Mouse (Mus musculus): ENCODE results near the gene Kif1bp. TPM values are rescaled to one million over a fixed set of nuclear protein-coding genes. Genes with fewer than 3 reads are reported as not detected.
A peak's percentile ranks its signal among the peaks of the same experiment; 100 is the strongest.
"Not testable (repeated sequence)": the region's sequence is repeated elsewhere in the genome, so short reads cannot be mapped to it uniquely, and the experiment has no call there.

Gene Kif1bp
- polyA plus RNA-seq, 1 experiment from 2014 or later, result 68.0 TPM

GRCm38 (mm10) chr10:62583245-62583644 is 5.0 kb upstream of the Kif1bp start:
- H3K4me1 ChIP-seq (replicated peaks), result peaks cover 3% of the 10 kb centered on the region
- no peak overlapping the region for H3K27ac ChIP-seq
- no peak for ATAC-seq (ENCODE audit: low FRiP score)
- H3K36me3 ChIP-seq, result peaks cover 79% of the 10 kb centered on the region
- no peak overlapping the region for H3K9ac ChIP-seq
- no peaks in the 10 kb centered on the region for H3K27me3 ChIP-seq
- H3K4me2 ChIP-seq, result no peak overlapping the region
- 97% methylated on average over 1 of the region's 1 CpGs for WGBS
- no peak overlapping the region for H3K4me3 ChIP-seq
- H3K9me3 ChIP-seq, result no peaks in the 10 kb centered on the region

- WGBS, result 85% methylated on average over 7 of the region's 7 CpGs
- Histone ChIP-seq H3K27me3 (no peaks in the 10 kb centered on the region), H3K27ac (no peak overlapping the region), H3K36me3 (peaks cover 73% of the 10 kb centered on the region), H3K4me3 (no peak overlapping the region), H3K4me2 (no peak overlapping the region), H3K9ac (no peak overlapping the region), H3K9me3 (no peaks in the 10 kb centered on the region), H3K4me1 (replicated peaks) (peaks cover 3% of the 10 kb centered on the region)
- no peak for ATAC-seq (ENCODE audit: low FRiP score)
These were observed 4.4 kb upstream of the Kif1bp start for GRCm38 (mm10) chr10:62582701-62583100.

GRCm38 (mm10) chr10:62582263-62582662 is 4.0 kb upstream of the Kif1bp start:
- no peak overlapping the region for H3K4me3 ChIP-seq
- peaks cover 8% of the 10 kb centered on the region for H3K4me1 ChIP-seq (replicated peaks)
- H3K27me3 ChIP-seq, result no peaks in the 10 kb centered on the region
- peaks cover 69% of the 10 kb centered on the region for H3K36me3 ChIP-seq
- no peak overlapping the region for H3K4me2 ChIP-seq
- H3K9ac ChIP-seq, result no peak overlapping the region
- ATAC-seq (ENCODE audit: low FRiP score), result no peak
- H3K9me3 ChIP-seq, result no peaks in the 10 kb centered on the region
- WGBS, result 89% methylated on average over 17 of the region's 17 CpGs
- no peak overlapping the region for H3K27ac ChIP-seq

- WGBS, result 87% methylated on average over 12 of the region's 13 CpGs
- peaks cover 20% of the 10 kb centered on the region for H3K4me1 ChIP-seq (replicated peaks)
- not testable (repeated sequence) for H3K9me3 ChIP-seq; H3K9ac ChIP-seq; H3K27ac ChIP-seq; ATAC-seq (ENCODE audit: low FRiP score); H3K4me3 ChIP-seq; H3K27me3 ChIP-seq
- H3K36me3 ChIP-seq, result peaks cover 51% of the 10 kb centered on the region
- H3K4me2 ChIP-seq, result peak overlapping the region; percentile 51; the same call in 1 of the 2 replicates
These were observed 872 bp upstream of the Kif1bp start for GRCm38 (mm10) chr10:62579129-62579528.

GRCm38 (mm10) chr10:62577673-62578337 is 452 bp downstream of the Kif1bp start:
- ATAC-seq (ENCODE audit: low FRiP score), result peak; percentile 86
- Histone ChIP-seq H3K36me3 (peaks cover 50% of the 10 kb centered on the region), H3K27me3 (no peaks in the 10 kb centered on the region), H3K9me3 (no peaks in the 10 kb centered on the region), H3K4me3 (peak overlapping the region; percentile 90), H3K9ac (peak overlapping the region; percentile 92), H3K27ac (peak overlapping the region; percentile 92), H3K4me1 (replicated peaks) (peaks cover 20% of the 10 kb centered on the region), H3K4me2 (peak overlapping the region; percentile 86)
- 1% methylated on average over 54 of the region's 54 CpGs for WGBS

GRCm38 (mm10) chr10:62575001-62575400 is 3.3 kb downstream of the Kif1bp start:
- 91% methylated on average over 13 of the region's 13 CpGs for WGBS
- Histone ChIP-seq H3K27ac (no peak overlapping the region), H3K9ac (no peak overlapping the region), H3K36me3 (peaks cover 47% of the 10 kb centered on the region), H3K9me3 (no peaks in the 10 kb centered on the region), H3K4me1 (replicated peaks) (peaks cover 20% of the 10 kb centered on the region), H3K4me2 (no peak overlapping the region), H3K27me3 (no peaks in the 10 kb centered on the region), H3K4me3 (no peak overlapping the region)
- ATAC-seq (ENCODE audit: low FRiP score), result no peak

GRCm38 (mm10) chr10:62570126-62570871 is 8.0 kb downstream of the Kif1bp start:
- ATAC-seq (ENCODE audit: low FRiP score), result no peak
- 97% methylated on average over 7 of the region's 7 CpGs for WGBS
- no peak overlapping the region for H3K27ac ChIP-seq
- no peaks in the 10 kb centered on the region for H3K4me1 ChIP-seq (replicated peaks)
- H3K27me3 ChIP-seq, result no peaks in the 10 kb centered on the region
- no peaks in the 10 kb centered on the region for H3K9me3 ChIP-seq
- no peak overlapping the region for H3K9ac ChIP-seq
- no peak overlapping the region for H3K4me3 ChIP-seq
- no peak overlapping the region for H3K4me2 ChIP-seq
- H3K36me3 ChIP-seq, result peaks cover 89% of the 10 kb centered on the region

GRCm38 (mm10) chr10:62568861-62569260 is 9.4 kb downstream of the Kif1bp start:
- no peak overlapping the region for H3K4me3 ChIP-seq
- H3K27me3 ChIP-seq, result no peaks in the 10 kb centered on the region
- no peaks in the 10 kb centered on the region for H3K9me3 ChIP-seq
- H3K4me2 ChIP-seq, result no peak overlapping the region
- H3K27ac ChIP-seq, result no peak overlapping the region
- peaks cover 90% of the 10 kb centered on the region for H3K36me3 ChIP-seq
- no peaks in the 10 kb centered on the region for H3K4me1 ChIP-seq (replicated peaks)
- WGBS, result 95% methylated on average over 4 of the region's 4 CpGs
- ATAC-seq (ENCODE audit: low FRiP score), result no peak
- no peak overlapping the region for H3K9ac ChIP-seq

- peaks cover 78% of the 10 kb centered on the region for H3K36me3 ChIP-seq
- no peak overlapping the region for H3K27ac ChIP-seq
- no peaks in the 10 kb centered on the region for H3K27me3 ChIP-seq
- H3K4me1 ChIP-seq (replicated peaks), result no peaks in the 10 kb centered on the region
- no peak overlapping the region for H3K4me2 ChIP-seq
- ATAC-seq (ENCODE audit: low FRiP score), result no peak
- no peak overlapping the region for H3K9ac ChIP-seq
- WGBS, result 87% methylated on average over 1 of the region's 1 CpGs
- no peak overlapping the region for H3K4me3 ChIP-seq
- H3K9me3 ChIP-seq, result no peaks in the 10 kb centered on the region
These were observed 20.5 kb downstream of the Kif1bp start for GRCm38 (mm10) chr10:62557736-62558135.

GRCm38 (mm10) chr10:62556558-62556901 is 21.7 kb downstream of the Kif1bp start:
- Histone ChIP-seq H3K27me3 (no peaks in the 10 kb centered on the region), H3K9me3 (no peaks in the 10 kb centered on the region), H3K9ac (no peak overlapping the region), H3K4me3 (no peak overlapping the region), H3K4me1 (replicated peaks) (no peaks in the 10 kb centered on the region), H3K36me3 (peaks cover 66% of the 10 kb centered on the region), H3K4me2 (no peak overlapping the region), H3K27ac (no peak overlapping the region)
- WGBS, result 93% methylated on average over 6 of the region's 6 CpGs
- no peak for ATAC-seq (ENCODE audit: low FRiP score)

- Histone ChIP-seq H3K9ac (no peak overlapping the region), H3K4me2 (no peak overlapping the region), H3K9me3 (no peaks in the 10 kb centered on the region), H3K27ac (no peak overlapping the region), H3K36me3 (peaks cover 61% of the 10 kb centered on the region), H3K27me3 (no peaks in the 10 kb centered on the region), H3K4me3 (no peak overlapping the region), H3K4me1 (replicated peaks) (no peaks in the 10 kb centered on the region)
- ATAC-seq (ENCODE audit: low FRiP score), result no peak
- 75% methylated on average over 11 of the region's 11 CpGs for WGBS
These were observed 22.3 kb downstream of the Kif1bp start for GRCm38 (mm10) chr10:62555705-62556557.

GRCm38 (mm10) chr10:62553611-62554091 is 24.6 kb downstream of the Kif1bp start:
- H3K27me3 ChIP-seq, result no peaks in the 10 kb centered on the region
- H3K4me1 ChIP-seq (replicated peaks), result no peaks in the 10 kb centered on the region
- no peak overlapping the region for H3K27ac ChIP-seq
- no peak overlapping the region for H3K9ac ChIP-seq
- no peak overlapping the region for H3K4me3 ChIP-seq
- ATAC-seq (ENCODE audit: low FRiP score), result no peak
- peaks cover 38% of the 10 kb centered on the region for H3K36me3 ChIP-seq
- no peaks in the 10 kb centered on the region for H3K9me3 ChIP-seq
- no peak overlapping the region for H3K4me2 ChIP-seq
- WGBS, result 88% methylated on average over 12 of the region's 12 CpGs
